Mouse (Mus musculus) heart, postnatal 25 days (tissue): ENCODE results near the gene Pde8b. TPM values are rescaled to one million over a fixed set of nuclear protein-coding genes. Genes with fewer than 3 reads are reported as not detected.
"Not testable (repeated sequence)": the region's sequence is repeated elsewhere in the genome, so short reads cannot be mapped to it uniquely, and the experiment has no call there.

Experiments used
- DNase-seq: peaks from one replicate; pipeline ENCODE4 v3.0.0; 2022; ENCODE audit warnings: low spot score
- intact Hi-C: fragments of 180-260 bp; cut with DNase I; formaldehyde crosslinking; loops from one replicate; pipeline ENCODE4 v1.15.1; 2025
- total RNA-seq, 2 experiments: library from RNA; stranded (reverse); gene quantifications; 2 replicates each; pipeline ENCODE4 v1.2.3; 2021

Pde8b gene
- total RNA-seq, 2 experiments from 2014 or later = 3.4 to 3.9 TPM

GRCm38 (mm10) chr13:95222569-95223426, 27.3 kb downstream of the Pde8b start:
- intact Hi-C loops = no loop called here
- DNase-seq = no peak

GRCm38 (mm10) chr13:95221882-95222568, 28.1 kb downstream of the Pde8b start:
- intact Hi-C loops = no loop called here
- DNase-seq = no peak

- DNase-seq, intact Hi-C loops: not testable (repeated sequence)
These were observed 34.4 kb downstream of the Pde8b start for GRCm38 (mm10) chr13:95215661-95216170.

- intact Hi-C loops = no loop called here
These were observed 37.8 kb downstream of the Pde8b start for GRCm38 (mm10) chr13:95212320-95212719.

GRCm38 (mm10) chr13:95207301-95207700, 42.8 kb downstream of the Pde8b start:
- DNase-seq, intact Hi-C loops: not testable (repeated sequence)

More at GRCm38 (mm10) chr13:95212320-95212719, 37.8 kb downstream of the Pde8b start:
- DNase-seq = no peak

GRCm38 (mm10) chr13:95202151-95202758, 47.9 kb downstream of the Pde8b start:
- intact Hi-C loops = no loop called here
- DNase-seq = no peak

- no peak for DNase-seq
- intact Hi-C loops = no loop called here
These were observed 49.3 kb downstream of the Pde8b start for GRCm38 (mm10) chr13:95200817-95201216.

GRCm38 (mm10) chr13:95200036-95200435, 50.1 kb downstream of the Pde8b start:
- intact Hi-C loops = no loop called here
- DNase-seq = no peak

- intact Hi-C loops = no loop called here
- no peak for DNase-seq
These were observed 53.9 kb downstream of the Pde8b start for GRCm38 (mm10) chr13:95196106-95196705.

- DNase-seq = no peak
- intact Hi-C loops = no loop called here
These were observed 58.2 kb downstream of the Pde8b start for GRCm38 (mm10) chr13:95191951-95192350.

GRCm38 (mm10) chr13:95189111-95189510, 61.0 kb downstream of the Pde8b start:
- intact Hi-C loops = no loop called here
- no peak for DNase-seq

- intact Hi-C loops = no loop called here
- no peak for DNase-seq
These were observed 62.9 kb downstream of the Pde8b start for GRCm38 (mm10) chr13:95187153-95187665.

GRCm38 (mm10) chr13:95186741-95187035, 63.4 kb downstream of the Pde8b start:
- intact Hi-C loops = no loop called here
- DNase-seq = no peak

- DNase-seq = no peak
- intact Hi-C loops = no loop called here
These were observed 64.0 kb downstream of the Pde8b start for GRCm38 (mm10) chr13:95185891-95186740.

- intact Hi-C loops = no loop called here
- no peak for DNase-seq
These were observed 66.5 kb downstream of the Pde8b start for GRCm38 (mm10) chr13:95183686-95184085.

GRCm38 (mm10) chr13:95180208-95180607, 69.9 kb downstream of the Pde8b start:
- DNase-seq = no peak
- intact Hi-C loops = no loop called here

GRCm38 (mm10) chr13:95177326-95177725, 72.8 kb downstream of the Pde8b start:
- intact Hi-C loops = no loop called here
- DNase-seq = no peak

GRCm38 (mm10) chr13:95176399-95176798, 73.7 kb downstream of the Pde8b start:
- no peak for DNase-seq
- intact Hi-C loops = no loop called here

- intact Hi-C loops = no loop called here
- DNase-seq = no peak
These were observed 75.9 kb downstream of the Pde8b start for GRCm38 (mm10) chr13:95174253-95174652.
